Mouse (Mus musculus) layer of hippocampus, adult 2 months (tissue): Measurements from ENCODE around the gene Mctp2. TPM values are rescaled to one million over a fixed set of nuclear protein-coding genes. Genes with fewer than 3 reads are reported as not detected.
A peak's percentile ranks its signal among the peaks of the same experiment; 100 is the strongest.

Experiments
- DNase-seq, 2 experiments: peaks; one replicate each; pipeline ENCODE4 v3.0.0; 2022; ENCODE audit warnings: low spot score in 2 of 2
- H3K27ac ChIP-seq: fragments of 200-600 bp; 2 replicates; pipeline ENCODE4 v1.8.1; 2022
- H3K4me3 ChIP-seq: fragments of 200-600 bp; 2 replicates; pipeline ENCODE4 v1.8.1; 2022; ENCODE audit warnings: mild to moderate bottlenecking
- CTCF ChIP-seq: fragments of 200-600 bp; conservative IDR thresholded peaks from 2 replicates; pipeline ENCODE4 v1.8.1; 2022; ENCODE audit warnings: antibody characterized with exemption, mild to moderate bottlenecking, moderate library complexity
- long read RNA-seq, 2 experiments: library from polyadenylated mRNA; stranded (forward); transcript quantifications; one replicate each; pipeline ENCODE4 v2.0.0; 2021; ENCODE audit warnings: borderline mapping rate in 2 of 2
- total RNA-seq, 2 experiments: library from RNA; stranded (reverse); gene quantifications; 2 replicates each; pipeline ENCODE4 v1.2.3; 2021

Mctp2 gene
- 1 to 10 TPM; 1.7 to 1.8 TPM for total RNA-seq
- long read RNA-seq, experiment 1, result 0 reads
- long read RNA-seq, experiment 2, result 0 reads

GRCm38 (mm10) chr7:72306382-72306841, at the start of gene Mctp2:
TSS of gene Mctp2 (minus strand) at chr7:72306608.
- no peak for TF ChIP-seq CTCF
- H3K4me3 ChIP-seq, result peak within 1 kb of the TSS; percentile 55
- DNase-seq, result peak in 1 of 2 experiments; percentile 5
- H3K27ac ChIP-seq, result no peak within 1 kb of the TSS

DNA sequence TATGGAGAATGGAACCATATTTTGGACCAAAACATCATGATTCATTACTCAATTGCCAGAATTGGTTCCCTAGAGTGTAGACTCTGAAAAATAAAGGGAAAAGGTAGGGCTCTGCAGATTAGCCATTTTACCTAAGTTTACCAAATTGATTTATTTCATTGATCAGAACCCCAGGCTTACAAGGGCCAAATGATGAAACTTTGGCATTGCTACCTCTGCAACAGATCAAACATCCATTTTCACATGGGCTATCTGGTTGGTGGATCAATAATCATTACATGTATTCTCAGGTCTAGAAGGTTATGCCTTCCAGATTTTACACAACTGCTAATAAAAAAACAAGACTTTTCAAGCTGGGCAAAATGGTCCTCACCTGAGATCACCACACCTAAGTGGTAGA, 39.5 kb upstream of the Mctp2 start:
- TF ChIP-seq CTCF, result no peak
- Histone ChIP-seq H3K4me3 (no peak overlapping the region), H3K27ac (no peak overlapping the region)
- no peak for DNase-seq

DNA sequence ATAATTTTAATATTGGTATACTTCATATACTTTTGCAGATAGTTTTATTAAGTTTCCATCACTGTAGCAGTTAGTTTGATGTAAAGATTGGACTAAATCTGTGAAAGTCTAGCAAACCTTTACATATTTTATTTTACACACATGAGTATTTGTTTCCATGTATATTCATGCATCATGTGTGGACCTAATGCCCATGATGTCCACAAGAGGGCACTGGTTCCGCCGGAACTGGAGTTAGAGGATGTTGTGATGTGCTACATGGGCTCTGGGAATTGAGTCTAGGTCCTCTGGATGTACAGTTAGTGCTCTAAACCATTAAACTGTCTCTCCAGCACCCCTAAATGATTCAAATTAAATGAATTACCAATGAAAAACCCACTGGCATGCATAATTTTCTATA, 37.3 kb upstream of the Mctp2 start:
- Histone ChIP-seq H3K27ac (no peak overlapping the region), H3K4me3 (no peak overlapping the region)
- peak; percentile 53 for TF ChIP-seq CTCF
- DNase-seq, result no peak

GRCm38 (mm10) chr7:72342822-72343221, 36.4 kb upstream of the Mctp2 start:
- peak; percentile 35 for TF ChIP-seq CTCF
- Histone ChIP-seq H3K4me3 (no peak overlapping the region), H3K27ac (no peak overlapping the region)
- DNase-seq, result no peak

DNA sequence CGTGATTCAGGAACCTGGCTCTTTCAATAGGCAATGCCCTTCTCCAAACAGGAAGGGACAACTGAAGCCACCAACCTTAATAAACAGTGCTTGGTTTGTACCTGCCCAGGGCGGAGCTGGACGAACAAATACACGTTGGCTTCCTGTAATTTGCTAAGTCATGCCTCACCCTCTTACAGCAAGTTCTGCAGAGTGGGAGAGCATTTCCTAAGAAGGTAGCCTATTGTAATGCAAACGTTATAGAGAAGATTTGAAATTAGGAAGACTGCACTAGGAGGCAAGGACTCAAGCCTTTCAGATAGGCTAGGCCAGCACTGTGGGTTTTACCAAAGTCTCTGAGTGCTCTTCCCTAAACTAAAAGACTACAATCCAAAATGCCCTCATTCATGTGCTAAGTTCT, 19.6 kb upstream of the Mctp2 start:
- no peak for TF ChIP-seq CTCF
- no peak overlapping the region for H3K27ac ChIP-seq
- no peak overlapping the region for H3K4me3 ChIP-seq
- no peak for DNase-seq

- no peak overlapping the region for H3K4me3 ChIP-seq
- DNase-seq, result no peak
- H3K27ac ChIP-seq, result no peak overlapping the region
- TF ChIP-seq CTCF, result no peak
Measured at GRCm38 (mm10) chr7:72320906-72321305, 14.5 kb upstream of the Mctp2 start.

DNA sequence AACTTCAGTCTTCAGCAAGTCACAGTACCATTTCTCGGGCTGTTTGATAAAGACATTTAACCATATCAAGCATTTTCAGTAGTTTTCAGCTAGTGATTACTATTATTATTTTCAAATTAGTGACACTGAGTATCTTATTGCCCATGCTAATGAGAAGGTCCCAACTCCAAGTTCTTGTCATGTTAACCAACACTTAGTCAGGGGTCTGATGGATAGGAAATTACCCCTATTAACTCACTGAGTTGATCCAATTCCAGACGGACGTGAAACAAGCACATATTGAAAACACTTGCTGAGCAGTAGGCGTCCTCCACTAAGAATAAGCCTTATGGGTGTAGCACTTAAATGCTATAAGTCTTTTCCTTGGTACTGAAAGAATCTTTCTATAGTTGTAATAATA, 14.0 kb upstream of the Mctp2 start:
- no peak overlapping the region for H3K4me3 ChIP-seq
- TF ChIP-seq CTCF, result no peak
- no peak for DNase-seq
- no peak overlapping the region for H3K27ac ChIP-seq

- H3K27ac ChIP-seq, result no peak overlapping the region
- TF ChIP-seq CTCF, result no peak
- DNase-seq, result no peak
- H3K4me3 ChIP-seq, result no peak overlapping the region
Measured at GRCm38 (mm10) chr7:72314395-72315060, 8.1 kb upstream of the Mctp2 start.

DNA sequence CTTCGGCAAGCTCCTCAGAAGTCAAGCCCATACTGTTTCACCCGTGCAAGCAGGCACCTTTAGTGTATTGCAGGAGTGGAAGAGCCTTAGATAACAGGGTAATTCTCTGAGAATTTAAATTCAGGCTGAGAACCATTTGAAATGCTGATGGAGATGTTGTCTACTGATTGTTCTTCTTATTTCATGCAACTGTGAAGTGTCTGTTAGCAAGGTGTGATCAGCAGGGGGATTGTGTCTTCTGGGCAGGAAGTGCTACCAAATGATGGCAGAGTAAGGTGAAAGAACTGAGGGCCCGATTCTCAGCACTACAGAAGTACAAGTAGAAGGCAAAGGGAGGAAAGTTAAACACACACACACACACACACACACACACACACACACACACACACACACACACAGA, 7.5 kb upstream of the Mctp2 start:
- Histone ChIP-seq H3K4me3 (no peak overlapping the region), H3K27ac (no peak overlapping the region)
- TF ChIP-seq CTCF, result no peak
- DNase-seq, result no peak

DNA sequence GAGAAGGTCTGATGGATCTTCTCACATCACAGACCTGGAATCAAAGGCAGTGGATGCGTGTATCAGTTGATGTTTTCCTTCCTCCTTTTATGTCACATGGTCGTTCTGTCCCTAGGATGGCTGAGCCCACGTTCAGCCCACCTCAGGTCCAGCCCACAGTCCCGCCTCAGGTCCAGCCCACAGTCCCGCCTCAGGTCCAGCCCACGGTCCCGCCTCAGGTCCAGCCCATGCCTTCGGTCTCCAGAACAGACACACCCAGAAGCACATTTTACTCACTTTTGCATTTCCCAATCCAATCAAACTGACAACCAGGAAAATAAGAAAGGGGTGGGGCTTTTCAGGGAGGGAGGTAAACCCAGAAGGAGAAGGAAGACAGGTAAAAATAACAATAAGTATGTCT, 5.2 kb upstream of the Mctp2 start:
- Histone ChIP-seq H3K27ac (no peak overlapping the region), H3K4me3 (no peak overlapping the region)
- no peak for DNase-seq
- TF ChIP-seq CTCF, result no peak

GRCm38 (mm10) chr7:72308078-72308477, 1.7 kb upstream of the Mctp2 start:
- TF ChIP-seq CTCF, result no peak
- no peak for DNase-seq
- H3K27ac ChIP-seq, result no peak overlapping the region
- no peak overlapping the region for H3K4me3 ChIP-seq

DNA sequence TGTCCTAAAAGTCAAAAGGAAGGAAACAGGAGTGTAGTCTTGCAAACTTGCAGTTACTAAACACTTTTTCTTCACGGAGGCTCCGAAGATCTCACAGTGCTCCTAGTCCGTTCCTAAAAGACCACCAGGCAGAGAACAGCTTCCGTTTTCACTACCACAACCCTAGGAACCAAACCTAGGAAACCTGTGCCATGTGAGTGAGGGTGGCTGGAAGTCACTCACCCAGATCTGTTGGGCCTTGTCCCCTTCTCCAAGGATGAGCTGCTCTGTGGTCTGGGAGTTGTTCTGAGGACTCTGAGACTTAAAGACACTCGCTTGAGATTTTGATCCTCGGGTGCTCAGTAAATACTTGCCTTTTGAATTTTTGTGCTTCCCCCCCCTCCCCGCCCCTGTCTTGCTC, 439 bp upstream of the Mctp2 start:
- H3K27ac ChIP-seq, result no peak overlapping the region
- no peak for DNase-seq
- no peak for TF ChIP-seq CTCF

GRCm38 (mm10) chr7:72305971-72306370, 437 bp downstream of the Mctp2 start:
- Histone ChIP-seq H3K27ac (no peak overlapping the region), H3K4me3 (peak overlapping the region; percentile 55)
- no peak for TF ChIP-seq CTCF
- DNase-seq, result no peak

More for the DNA sequence above, 439 bp upstream of the Mctp2 start:
- peak overlapping the region; percentile 55 for H3K4me3 ChIP-seq

GRCm38 (mm10) chr7:72301667-72302066, 4.7 kb downstream of the Mctp2 start:
- TF ChIP-seq CTCF, result peak; percentile 10; the same call in 1 of the 2 replicates
- Histone ChIP-seq H3K27ac (no peak overlapping the region), H3K4me3 (no peak overlapping the region)
- DNase-seq, result no peak
